Mouse (Mus musculus) leukemia stem cell, adult 10-12 weeks (primary cell): ENCODE data around the gene Phf6. TPM values are rescaled to one million over a fixed set of nuclear protein-coding genes. Genes with fewer than 3 reads are reported as not detected.

Source experiments
- polyA plus RNA-seq: library from polyadenylated mRNA; stranded (reverse); fragments of >175 nt; gene quantifications from 2 replicates; pipeline ENCODE4 v1.2.3, GENCODE M21; 2012; ENCODE audit warnings: low replicate concordance

The Phf6 gene
- polyA plus RNA-seq = 4.9 and 8.5 TPM in 2 replicates

GRCm38 (mm10) chrX:52911587-52912371, at the start of gene Phf6:
TSS of gene Phf6 (plus strand) at chrX:52912266.

GRCm38 (mm10) chrX:52987905-52988783, 76.1 kb downstream of the Phf6 start, which contains the start of gene Hprt:
TSS of gene Hprt (plus strand) at chrX:52988137.

Other genes with a start within 250 kb of the Phf6 start
- not detected in 2 replicates for gene Ccdc160, start 121.1 kb upstream of the Phf6 start, polyA plus RNA-seq
- gene Hprt, start 75.9 kb downstream of the Phf6 start, polyA plus RNA-seq = 0.36 and 5.4 TPM in 2 replicates